Mouse (Mus musculus): ENCODE data around the gene Fam102a.

DNA sequence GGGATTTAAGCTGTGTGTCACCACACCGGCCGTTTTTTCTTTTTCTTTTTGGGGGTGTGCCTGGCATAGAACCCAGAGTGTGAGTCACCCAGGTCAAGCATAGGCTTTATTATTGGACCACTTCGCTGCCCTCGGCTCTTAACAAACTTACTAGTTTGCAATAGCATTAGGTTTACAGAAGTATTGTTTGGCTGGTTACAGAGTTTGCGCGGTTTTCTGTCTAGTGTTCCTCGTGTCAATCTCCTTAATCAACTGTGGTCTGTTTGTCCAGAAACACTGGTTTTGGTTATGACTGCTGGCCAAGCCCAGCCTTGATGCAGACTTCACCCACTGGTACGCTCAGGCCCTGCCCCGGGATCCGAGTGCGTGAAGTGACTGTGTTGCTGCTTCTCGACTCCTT lies 32.3 kb upstream of the Fam102a start:
- TF ChIP-seq GATA1 (IDR thresholded peaks at IDR 0.05; ENCODE audit: borderline replicate concordance, low read length) = no peak
- TF ChIP-seq FLI1 (IDR thresholded peaks at IDR 0.05; ENCODE audit: low read length) = no peak
